Mouse (Mus musculus) CD8-positive naive resting alpha-beta T cell, adult 57 days (primary cell): ENCODE measurements around the gene Hist1h2ag. TPM values are rescaled to one million over a fixed set of nuclear protein-coding genes. Genes with fewer than 3 reads are reported as not detected.

ENCODE experiments used
- total RNA-seq: library from RNA; stranded (reverse); gene quantifications from one replicate; pipeline ENCODE4 v1.2.4, GENCODE M21; 2023

Gene Hist1h2ag
- 11.8 TPM for total RNA-seq

DNA sequence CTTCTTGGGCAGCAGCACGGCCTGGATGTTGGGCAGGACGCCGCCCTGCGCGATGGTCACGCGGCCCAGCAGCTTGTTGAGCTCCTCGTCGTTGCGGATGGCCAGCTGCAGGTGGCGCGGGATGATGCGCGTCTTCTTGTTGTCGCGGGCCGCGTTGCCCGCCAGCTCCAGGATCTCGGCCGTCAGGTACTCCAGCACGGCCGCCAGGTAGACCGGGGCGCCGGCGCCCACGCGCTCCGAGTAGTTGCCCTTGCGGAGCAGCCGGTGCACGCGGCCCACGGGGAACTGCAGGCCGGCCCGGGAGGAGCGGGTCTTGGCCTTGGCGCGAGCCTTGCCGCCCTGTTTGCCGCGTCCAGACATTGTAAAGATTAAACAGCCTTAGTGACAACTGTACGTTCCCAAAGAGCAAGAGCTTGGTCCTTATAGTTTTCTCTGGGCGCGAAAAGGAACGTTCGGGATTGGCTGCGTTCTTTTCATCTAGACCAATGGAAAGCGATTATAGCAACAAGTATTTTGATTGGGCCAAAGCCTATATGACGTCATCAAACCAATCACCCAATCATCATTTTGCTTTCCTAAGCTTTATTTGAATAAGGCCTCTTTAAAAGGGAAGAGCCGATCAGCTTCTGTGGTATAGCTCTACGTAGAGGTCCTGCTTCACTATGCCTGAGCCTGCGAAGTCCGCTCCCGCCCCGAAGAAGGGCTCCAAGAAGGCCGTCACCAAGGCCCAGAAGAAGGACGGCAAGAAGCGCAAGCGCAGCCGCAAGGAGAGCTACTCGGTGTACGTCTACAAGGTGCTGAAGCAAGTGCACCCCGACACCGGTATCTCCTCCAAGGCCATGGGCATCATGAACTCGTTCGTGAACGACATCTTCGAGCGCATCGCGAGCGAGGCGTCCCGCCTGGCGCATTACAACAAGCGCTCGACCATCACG is at the start of gene Hist1h2ag, which contains the start of gene Hist1h2bj:
Hist1h2ag (minus strand) TSS at position 377 of the 935 bp plus-strand sequence.
Hist1h2bj (plus strand) TSS at position 647 of the 935 bp plus-strand sequence.

DNA sequence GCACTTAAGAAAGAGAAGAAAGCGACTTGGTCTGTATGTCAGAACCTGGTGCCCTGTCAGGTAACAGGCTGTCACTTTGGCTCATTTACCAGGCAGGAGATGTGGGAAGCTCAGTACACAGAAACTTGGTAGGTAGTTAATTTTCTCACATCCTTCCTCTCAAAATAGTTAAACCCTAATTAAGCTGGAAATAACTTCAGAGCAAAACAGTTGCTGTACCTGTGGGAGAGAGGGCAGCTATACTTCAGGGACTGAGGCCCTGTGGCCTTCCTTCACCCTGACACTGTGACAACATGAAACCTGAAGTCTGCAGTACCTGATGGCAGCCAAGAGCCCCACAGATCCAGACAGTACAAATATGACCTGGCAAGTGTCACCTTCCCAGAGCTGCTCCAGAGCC is 41.4 kb upstream of the Hist1h2ag start, which contains the start of gene Vmn1r188:
Vmn1r188 (plus strand) TSS at position 301 of the 400 bp plus-strand sequence.

GRCm38 (mm10) chr13:22041142-22041536 is 1.6 kb downstream of the Hist1h2ag start, which contains the start of gene Hist1h4i:
Gene Hist1h4i (minus strand): TSS chr13:22041362.

GRCm38 (mm10) chr13:22035267-22036148 is 7.2 kb downstream of the Hist1h2ag start, which contains the start of the genes Hist1h2ah and Hist1h2bk:
Gene Hist1h2ah (minus strand): TSS chr13:22035568.
Gene Hist1h2bk (plus strand): TSS chr13:22035870.

GRCm38 (mm10) chr13:22009642-22010041 is 33.1 kb downstream of the Hist1h2ag start, which contains the start of gene Prss16:
Gene Prss16 (minus strand): TSS chr13:22009742.

Other genes starting within 250 kb of the Hist1h2ag start
- 74.5 TPM for gene Hist1h2bq, start 232.7 kb downstream of the Hist1h2ag start, total RNA-seq
- gene Hist1h2ao, start 232.5 kb downstream of the Hist1h2ag start, total RNA-seq: 58.9 TPM
- 281 TPM for gene Hist1h4m, start 231.2 kb downstream of the Hist1h2ag start, total RNA-seq
- 118 TPM for gene Hist1h4n, start 210.7 kb downstream of the Hist1h2ag start, total RNA-seq
- gene Hist1h2ap, start 209.4 kb downstream of the Hist1h2ag start, total RNA-seq: 61.6 TPM
- gene Hist1h2br, start 209.2 kb downstream of the Hist1h2ag start, total RNA-seq: 74.1 TPM
- gene Zfp184, start 97.8 kb downstream of the Hist1h2ag start, total RNA-seq: 0.67 TPM
- not detected for gene Pom121l2, start 61.8 kb downstream of the Hist1h2ag start, total RNA-seq
- 0.28 TPM for gene Prss16, start 33.2 kb downstream of the Hist1h2ag start, total RNA-seq
- 27.1 TPM for gene Hist1h2ah, start 7.4 kb downstream of the Hist1h2ag start, total RNA-seq
- gene Hist1h2bk, start 7.1 kb downstream of the Hist1h2ag start, total RNA-seq: 16.4 TPM
- 83.9 TPM for gene Hist1h4i, start 1.6 kb downstream of the Hist1h2ag start, total RNA-seq
- gene Hist1h2bj, start 270 bp upstream of the Hist1h2ag start, total RNA-seq: 14.2 TPM
- not detected for gene Vmn1r188, start 41.5 kb upstream of the Hist1h2ag start, total RNA-seq
- not detected for gene Vmn1r189, start 62.9 kb upstream of the Hist1h2ag start, total RNA-seq
- gene Vmn1r191, start 141.0 kb upstream of the Hist1h2ag start, total RNA-seq: not detected
- gene Vmn1r192, start 148.2 kb upstream of the Hist1h2ag start, total RNA-seq: not detected
- not detected for gene Vmn1r193, start 180.2 kb upstream of the Hist1h2ag start, total RNA-seq
- gene Vmn1r194, start 201.3 kb upstream of the Hist1h2ag start, total RNA-seq: not detected
- not detected for gene Vmn1r195, start 227.6 kb upstream of the Hist1h2ag start, total RNA-seq
- gene Vmn1r196, start 247.0 kb upstream of the Hist1h2ag start, total RNA-seq: not detected